Mouse (Mus musculus) liver, postnatal 0 days (tissue): ENCODE measurements around the gene Echdc2. TPM values are rescaled to one million over a fixed set of nuclear protein-coding genes. Genes with fewer than 3 reads are reported as not detected.

Experiments
- ATAC-seq: fragments of 200-750 bp; cut with Nextera tagmentation; 2 replicates; pipeline ENCODE4 v1.8.0; 2017; ENCODE audit warnings: mild to moderate bottlenecking, moderate library complexity
- DNase-seq: peaks from one replicate; pipeline ENCODE4 v3.0.0-alpha.2; 2016
- H3K27ac ChIP-seq: fragments of 300-500 bp; sonication (generic); 2 replicates; pipeline ENCODE4 v1.5.1; 2014; ENCODE audit warnings: antibody characterized with exemption, moderate library complexity, mild to moderate bottlenecking, low read depth
- H3K27me3 ChIP-seq: fragments of 300-500 bp; sonication (generic); 2 replicates; pipeline ENCODE4 v1.6.1; 2014; ENCODE audit warnings: low read length, control low read depth, mixed read lengths; ENCODE audit not compliant: insufficient read depth
- H3K36me3 ChIP-seq: fragments of 300-500 bp; sonication (generic); replicated peaks from 2 replicates; pipeline ENCODE4 v1.6.1; 2014; ENCODE audit warnings: mild to moderate bottlenecking, control low read depth, low read length, moderate library complexity, mixed read lengths; ENCODE audit not compliant: insufficient read depth
- H3K4me1 ChIP-seq: fragments of 300-500 bp; sonication (generic); 2 replicates; pipeline ENCODE4 v1.6.1; 2014; ENCODE audit warnings: antibody characterized with exemption, mild to moderate bottlenecking, control low read depth; ENCODE audit not compliant: insufficient read depth
- H3K4me2 ChIP-seq: fragments of 300-500 bp; sonication (generic); 2 replicates; pipeline ENCODE4 v1.6.1; 2014; ENCODE audit warnings: low read depth, mild to moderate bottlenecking, low read length, moderate library complexity, mixed read lengths
- H3K4me3 ChIP-seq: fragments of 300-500 bp; sonication (generic); 2 replicates; pipeline ENCODE4 v1.5.1; 2014; ENCODE audit warnings: low read depth, low read length
- H3K9ac ChIP-seq: fragments of 300-500 bp; sonication (generic); replicated peaks from 2 replicates; pipeline ENCODE4 v1.6.1; 2014; ENCODE audit warnings: mild to moderate bottlenecking, moderate library complexity
- H3K9me3 ChIP-seq: fragments of 300-500 bp; sonication (generic); 2 replicates; pipeline ENCODE4 v1.6.1; 2016; ENCODE audit warnings: mild to moderate bottlenecking, control low read depth, low read length, mixed read lengths
- CTCF ChIP-seq: sonication (generic); IDR thresholded peaks from 2 replicates; pipeline ENCODE4 v1.5.1; 2016; ENCODE audit warnings: antibody characterized with exemption, low read depth
- EP300 ChIP-seq: IDR thresholded peaks from 2 replicates; pipeline ENCODE4 v1.6.1; 2016; ENCODE audit warnings: antibody characterized with exemption, low read depth, mild to moderate bottlenecking
- WGBS: fragments of 180-500 bp; shearing (Covaris S2); extraction: QIAGEN DNeasy Blood & Tissue Kit; methylation state at CpG from one replicate; pipeline ENCODE4 v1.1.7; 2014; ENCODE audit not compliant: insufficient replicate concordance; 5-methylcytosine and 5-hydroxymethylcytosine counted together
- polyA plus RNA-seq: library from polyadenylated mRNA; unstranded; fragments of >200 nt; fragmentation: Nextera tagmentation; extraction: Ambion mirVana; gene quantifications from 2 replicates; pipeline ENCODE4 v1.2.1, GENCODE M21; 2015

The Echdc2 gene
- polyA plus RNA-seq, 1 experiment from 2014 or later, result 99.9 TPM

GRCm38 (mm10) chr4:108199236-108199635 is 34.0 kb downstream of the Echdc2 start:
- no peak overlapping the region for H3K27ac ChIP-seq
- no peaks in the 10 kb centered on the region for H3K4me1 ChIP-seq
- no peaks in the 10 kb centered on the region for H3K9me3 ChIP-seq
- TF ChIP-seq EP300 (no peak), CTCF (no peak)
- H3K9ac ChIP-seq, result no peak overlapping the region
- ATAC-seq (no peak), DNase-seq (no peak)
- H3K27me3 ChIP-seq, result no peaks in the 10 kb centered on the region
- no peak overlapping the region for H3K4me2 ChIP-seq
- no peak overlapping the region for H3K4me3 ChIP-seq
- WGBS, result 57% methylated on average over 2 of the region's 2 CpGs
- no peaks in the 10 kb centered on the region for H3K36me3 ChIP-seq

GRCm38 (mm10) chr4:108204629-108205028 is 39.4 kb downstream of the Echdc2 start:
- H3K4me1 ChIP-seq, result no peaks in the 10 kb centered on the region
- H3K4me2 ChIP-seq, result no peak overlapping the region
- DNase-seq (no peak), ATAC-seq (no peak)
- no peaks in the 10 kb centered on the region for H3K27me3 ChIP-seq
- H3K4me3 ChIP-seq, result no peak overlapping the region
- no peak overlapping the region for H3K27ac ChIP-seq
- no peaks in the 10 kb centered on the region for H3K9me3 ChIP-seq
- WGBS, result 78% methylated on average over 6 of the region's 6 CpGs
- no peaks in the 10 kb centered on the region for H3K36me3 ChIP-seq
- TF ChIP-seq EP300 (no peak), CTCF (no peak)
- H3K9ac ChIP-seq, result no peak overlapping the region

- H3K27me3 ChIP-seq, result peaks cover 16% of the 10 kb centered on the region
- DNase-seq, result no peak
- 88% methylated on average over 2 of the region's 2 CpGs for WGBS
- ATAC-seq, result no peak
- H3K36me3 ChIP-seq, result no peaks in the 10 kb centered on the region
- no peak overlapping the region for H3K9ac ChIP-seq
- no peaks in the 10 kb centered on the region; the same call in 1 of the 2 replicates for H3K4me1 ChIP-seq
- no peaks in the 10 kb centered on the region for H3K9me3 ChIP-seq
- TF ChIP-seq EP300, result no peak
- TF ChIP-seq CTCF, result no peak
- H3K4me3 ChIP-seq, result no peak overlapping the region
- no peak overlapping the region for H3K27ac ChIP-seq
- H3K4me2 ChIP-seq, result no peak overlapping the region
Measured at GRCm38 (mm10) chr4:108213023-108213422, 47.8 kb downstream of the Echdc2 start.

GRCm38 (mm10) chr4:108217332-108218179 is 52.3 kb downstream of the Echdc2 start, which contains the start of gene Zyg11a:
Gene Zyg11a, minus strand, starts transcription at chr4:108218048.
- peaks cover 25% of the 10 kb centered on the region for H3K27me3 ChIP-seq
- ATAC-seq, result peak; percentile 88
- H3K9me3 ChIP-seq, result no peaks in the 10 kb centered on the region
- no peak for TF ChIP-seq CTCF
- TF ChIP-seq EP300, result no peak
- H3K9ac ChIP-seq, result peak within 1 kb of the TSS; percentile 54; the same call in 1 of the 2 replicates
- peak; percentile 70 for DNase-seq
- H3K36me3 ChIP-seq, result no peaks in the 10 kb centered on the region
- 2% methylated on average over 82 of the region's 107 CpGs for WGBS
- peak within 1 kb of the TSS; percentile 71 for H3K4me2 ChIP-seq
- no peaks in the 10 kb centered on the region; the same call in 1 of the 2 replicates for H3K4me1 ChIP-seq
- peak within 1 kb of the TSS; percentile 7; the same call in 1 of the 2 replicates for H3K27ac ChIP-seq
- H3K4me3 ChIP-seq, result peak within 1 kb of the TSS; percentile 52

- DNase-seq, result no peak
Measured at GRCm38 (mm10) chr4:108219019-108219418, 53.8 kb downstream of the Echdc2 start.

GRCm38 (mm10) chr4:108222507-108222906 is 57.3 kb downstream of the Echdc2 start:
- H3K27ac ChIP-seq, result no peak overlapping the region
- H3K27me3 ChIP-seq, result peaks cover 14% of the 10 kb centered on the region; the same call in 1 of the 2 replicates
- no peaks in the 10 kb centered on the region for H3K36me3 ChIP-seq
- H3K4me2 ChIP-seq, result no peak overlapping the region
- no peak for ATAC-seq
- WGBS, result 82% methylated on average over 5 of the region's 5 CpGs
- no peak for TF ChIP-seq CTCF
- no peak for TF ChIP-seq EP300
- H3K9ac ChIP-seq, result no peak overlapping the region
- DNase-seq, result no peak
- H3K4me3 ChIP-seq, result no peak overlapping the region
- no peaks in the 10 kb centered on the region; the same call in none of the 2 replicates for H3K4me1 ChIP-seq
- H3K9me3 ChIP-seq, result no peaks in the 10 kb centered on the region

More at GRCm38 (mm10) chr4:108219019-108219418, 53.8 kb downstream of the Echdc2 start:
- Histone ChIP-seq H3K4me2 (no peak overlapping the region), H3K27ac (no peak overlapping the region), H3K9me3 (no peaks in the 10 kb centered on the region), H3K4me1 (no peaks in the 10 kb centered on the region; the same call in 1 of the 2 replicates), H3K27me3 (peaks cover 25% of the 10 kb centered on the region), H3K9ac (no peak overlapping the region), H3K36me3 (no peaks in the 10 kb centered on the region), H3K4me3 (no peak overlapping the region)
- TF ChIP-seq EP300 (no peak), CTCF (no peak)
- WGBS, result 27% methylated on average over 9 of the region's 9 CpGs
- no peak for ATAC-seq
